Mouse (Mus musculus) midbrain, postnatal 0 days (tissue): ENCODE data around the gene Gm42791. TPM values are rescaled to one million over a fixed set of nuclear protein-coding genes. Genes with fewer than 3 reads are reported as not detected.

ENCODE experiments used
- ATAC-seq: fragments of 200-750 bp; cut with Nextera tagmentation; 2 replicates; pipeline ENCODE4 v1.8.0; 2017; ENCODE audit warnings: moderate number of reproducible peaks, mild to moderate bottlenecking, moderate TSS enrichment, moderate library complexity; ENCODE audit not compliant: low FRiP score
- DNase-seq: peaks from one replicate; pipeline ENCODE4 v3.0.0-alpha.2; 2015; ENCODE audit warnings: low spot score
- H3K27ac ChIP-seq: fragments of 300-500 bp; sonication (generic); 2 replicates; pipeline ENCODE4 v1.5.1; 2014; ENCODE audit warnings: low read depth, mild to moderate bottlenecking, low read length, mixed read lengths
- H3K27me3 ChIP-seq: fragments of 300-500 bp; sonication (generic); 2 replicates; pipeline ENCODE4 v1.6.1; 2014; ENCODE audit warnings: low read length, control low read depth, mixed read lengths; ENCODE audit not compliant: insufficient read depth
- H3K36me3 ChIP-seq: fragments of 300-500 bp; sonication (generic); 2 replicates; pipeline ENCODE4 v1.6.1; 2014; ENCODE audit warnings: low read length, control low read depth, mixed read lengths; ENCODE audit not compliant: insufficient read depth
- H3K4me1 ChIP-seq: fragments of 300-500 bp; sonication (generic); 2 replicates; pipeline ENCODE4 v1.6.1; 2014; ENCODE audit warnings: mild to moderate bottlenecking, control low read depth, antibody characterized with exemption, low read length, mixed read lengths; ENCODE audit not compliant: insufficient read depth
- H3K4me2 ChIP-seq: fragments of 300-500 bp; sonication (generic); 2 replicates; pipeline ENCODE4 v1.6.1; 2014; ENCODE audit warnings: low read depth, mild to moderate bottlenecking, low read length, mixed read lengths; ENCODE audit not compliant: poor library complexity, severe bottlenecking
- H3K4me3 ChIP-seq: fragments of 300-500 bp; sonication (generic); 2 replicates; pipeline ENCODE4 v1.5.1; 2014; ENCODE audit warnings: low read depth, mild to moderate bottlenecking, low read length, moderate library complexity
- H3K9ac ChIP-seq: fragments of 300-500 bp; sonication (generic); replicated peaks from 2 replicates; pipeline ENCODE4 v1.6.1; 2014; ENCODE audit warnings: mild to moderate bottlenecking, low read length, moderate library complexity, mixed read lengths; ENCODE audit not compliant: poor library complexity, severe bottlenecking
- H3K9me3 ChIP-seq: fragments of 300-500 bp; sonication (generic); 2 replicates; pipeline ENCODE4 v1.6.1; 2016; ENCODE audit warnings: low read length, control low read depth
- CTCF ChIP-seq: IDR thresholded peaks from 2 replicates; pipeline ENCODE4 v1.5.1; 2016; ENCODE audit warnings: antibody characterized with exemption, mild to moderate bottlenecking
- WGBS: fragments of 180-500 bp; shearing (Covaris S2); extraction: QIAGEN DNeasy Blood & Tissue Kit; methylation state at CpG from one replicate; pipeline ENCODE4 v1.1.7; 2014; 5-methylcytosine and 5-hydroxymethylcytosine counted together
- polyA plus RNA-seq: library from polyadenylated mRNA; unstranded; fragments of >200 nt; fragmentation: Nextera tagmentation; extraction: Ambion mirVana; gene quantifications from 2 replicates; pipeline ENCODE4 v1.2.1, GENCODE M21; 2015
- total RNA-seq: library from RNA; depleted of rRNA; stranded (reverse); fragments of >200 nt; gene quantifications from 2 replicates; pipeline ENCODE4 v1.2.3, GENCODE M21; 2014

Gm42791 gene
- total and polyA plus RNA-seq, 2 experiments from 2014 or later: 3.1 TPM; not detected in 1

DNA sequence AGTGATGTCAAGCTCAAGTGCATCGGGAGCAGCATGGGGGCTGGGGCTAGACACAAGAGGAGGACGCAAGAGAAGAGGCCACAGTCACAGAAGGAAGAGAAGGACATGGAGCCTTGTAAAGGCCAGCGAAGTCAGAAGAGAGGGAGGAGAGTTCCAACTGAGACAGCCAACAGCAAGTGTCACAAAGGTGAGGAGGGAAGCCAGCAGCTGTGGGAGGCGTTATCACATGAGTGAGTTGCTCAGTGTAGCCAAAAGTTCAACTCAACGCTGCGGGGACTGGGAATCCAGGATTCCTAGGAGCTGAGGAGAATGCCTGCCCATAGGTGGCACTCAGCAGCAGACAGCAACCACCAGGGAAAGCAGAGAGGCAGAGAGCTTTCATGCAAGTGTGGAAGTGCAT lies 85.5 kb downstream of the Gm42791 start:
- ATAC-seq (no peak), DNase-seq (peak; percentile 49)
- Histone ChIP-seq H3K9ac (no peak overlapping the region), H3K27ac (peak overlapping the region; percentile 44; the same call in 1 of the 2 replicates), H3K4me1 (0 out of 2 replicates have a peak, but pooled peaks cover 11% of the 10 kb centered on the region), H3K9me3 (no peaks in the 10 kb centered on the region), H3K27me3 (no peaks in the 10 kb centered on the region), H3K4me3 (no peak overlapping the region), H3K4me2 (no peak overlapping the region), H3K36me3 (0 out of 2 replicates have a peak, but pooled peaks cover 1% of the 10 kb centered on the region)
- TF ChIP-seq CTCF: peak; percentile 71
- WGBS: 33% methylated on average over 6 of the region's 6 CpGs

DNA sequence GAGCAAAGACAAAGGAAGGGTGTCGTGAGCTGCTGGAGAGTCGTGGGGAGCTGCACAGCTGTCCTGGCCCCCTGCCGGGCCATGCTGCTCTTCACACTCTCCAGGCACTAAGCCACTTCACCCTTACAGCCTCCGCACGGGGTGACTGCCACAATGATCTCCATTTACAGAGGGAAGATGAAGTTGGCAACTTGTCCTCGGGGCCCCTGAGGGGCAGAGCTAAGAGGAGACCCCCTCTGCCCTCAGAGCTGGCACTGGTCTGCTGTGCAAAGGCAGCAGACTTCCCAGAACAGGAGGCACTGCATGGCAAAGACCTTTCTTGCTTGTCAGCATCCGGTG lies 85.9 kb downstream of the Gm42791 start:
- DNase-seq (peak; percentile 59), ATAC-seq (peak; percentile 53)
- TF ChIP-seq CTCF: peak; percentile 37
- no peaks in the 10 kb centered on the region for H3K36me3 ChIP-seq
- no peak overlapping the region for H3K4me2 ChIP-seq
- 0 out of 2 replicates have a peak, but pooled peaks cover 11% of the 10 kb centered on the region for H3K4me1 ChIP-seq
- no peaks in the 10 kb centered on the region for H3K27me3 ChIP-seq
- no peak overlapping the region for H3K9ac ChIP-seq
- H3K4me3 ChIP-seq: no peak overlapping the region
- WGBS: 15% methylated on average over 7 of the region's 7 CpGs
- no peaks in the 10 kb centered on the region for H3K9me3 ChIP-seq
- peak overlapping the region; percentile 44; the same call in 1 of the 2 replicates for H3K27ac ChIP-seq

DNA sequence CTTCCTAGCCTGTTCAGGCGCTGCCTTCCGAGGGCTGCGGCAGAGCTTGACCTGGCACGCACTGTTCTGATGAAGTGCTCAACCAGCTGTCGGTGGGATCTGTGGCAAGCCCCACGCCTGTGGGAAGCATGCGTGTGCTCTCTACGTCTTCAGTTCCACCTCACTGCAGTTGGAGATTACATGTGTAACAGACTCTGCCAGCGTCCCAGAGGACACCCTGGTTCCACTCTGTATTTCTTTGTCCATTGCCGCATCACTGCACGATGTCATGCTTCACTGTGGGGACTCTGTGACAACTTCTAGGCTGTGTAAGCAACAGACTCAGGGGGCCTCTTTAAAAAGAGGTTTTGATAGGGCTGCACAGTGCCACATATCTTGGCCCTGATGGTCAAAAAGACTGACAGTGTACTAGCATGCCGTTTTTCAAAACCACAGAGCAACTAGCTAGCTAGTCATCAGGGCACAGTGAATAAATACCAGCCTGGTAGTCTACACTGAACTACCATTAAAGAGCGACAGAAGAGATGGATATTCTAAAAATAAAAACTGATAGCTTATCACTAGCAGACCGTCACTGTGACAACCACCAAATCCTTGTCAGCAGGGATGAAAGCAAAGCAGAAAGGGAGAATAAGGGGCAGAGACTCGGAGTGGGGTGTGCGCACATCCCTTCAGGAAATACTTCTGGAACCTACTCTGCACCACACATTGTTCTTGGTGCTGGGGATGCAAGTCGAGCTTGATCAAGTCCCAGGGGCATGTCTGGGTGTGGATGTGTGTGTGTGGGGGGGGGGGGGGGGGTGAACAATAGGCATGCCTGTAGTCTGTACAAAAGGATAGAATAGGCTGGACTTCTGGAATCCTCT lies 86.5 kb downstream of the Gm42791 start:
- Histone ChIP-seq H3K4me3 (no peak overlapping the region), H3K36me3 (no peaks in the 10 kb centered on the region), H3K9me3 (no peaks in the 10 kb centered on the region), H3K4me2 (no peak overlapping the region), H3K27ac (0 out of 2 replicates have a peak overlapping the region, but pooled peaks have one; percentile 44), H3K4me1 (0 out of 2 replicates have a peak, but pooled peaks cover 11% of the 10 kb centered on the region), H3K27me3 (no peaks in the 10 kb centered on the region), H3K9ac (no peak overlapping the region)
- TF ChIP-seq CTCF: no peak
- 37% methylated on average over 14 of the region's 17 CpGs for WGBS
- DNase-seq: peak; percentile 66
- peak; percentile 24; the same call in 1 of the 2 replicates for ATAC-seq

GRCm38 (mm10) chr5:148906305-148906704 lies 88.6 kb downstream of the Gm42791 start:
- Histone ChIP-seq H3K4me2 (no peak overlapping the region), H3K9me3 (no peaks in the 10 kb centered on the region), H3K27ac (no peak overlapping the region), H3K4me1 (0 out of 2 replicates have a peak, but pooled peaks cover 11% of the 10 kb centered on the region), H3K9ac (no peak overlapping the region), H3K36me3 (peaks cover 2% of the 10 kb centered on the region; the same call in 1 of the 2 replicates), H3K4me3 (no peak overlapping the region), H3K27me3 (no peaks in the 10 kb centered on the region)
- ATAC-seq: no peak
- DNase-seq: no peak
- WGBS: 89% methylated on average over 4 of the region's 4 CpGs
- TF ChIP-seq CTCF: no peak

DNA sequence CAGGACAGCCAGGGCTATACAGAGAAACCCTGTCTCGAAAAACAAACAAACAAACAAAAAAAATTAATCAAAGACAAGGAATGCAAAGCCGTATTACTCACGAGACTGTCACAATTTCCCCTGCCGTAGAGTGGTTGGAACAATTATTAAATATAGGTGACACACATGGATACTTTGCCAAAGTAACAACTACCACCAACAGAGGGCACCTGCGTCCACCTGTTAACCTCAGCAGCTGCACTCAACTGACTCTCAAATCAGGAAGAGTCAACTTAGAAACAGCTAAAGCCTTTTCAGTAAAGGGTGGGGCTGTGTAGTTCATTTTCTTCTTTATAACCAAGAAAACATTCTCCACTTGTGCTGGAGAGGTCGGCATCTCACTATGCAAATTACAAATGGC lies 90.1 kb downstream of the Gm42791 start:
- 0 out of 2 replicates have a peak, but pooled peaks cover 11% of the 10 kb centered on the region for H3K4me1 ChIP-seq
- 70% methylated on average over 6 of the region's 6 CpGs for WGBS
- no peak overlapping the region for H3K4me3 ChIP-seq
- H3K4me2 ChIP-seq: no peak overlapping the region
- DNase-seq (peak; percentile 59), ATAC-seq (no peak)
- H3K36me3 ChIP-seq: peaks cover 6% of the 10 kb centered on the region; the same call in 1 of the 2 replicates
- no peak overlapping the region for H3K9ac ChIP-seq
- H3K27me3 ChIP-seq: no peaks in the 10 kb centered on the region
- H3K27ac ChIP-seq: no peak overlapping the region
- H3K9me3 ChIP-seq: no peaks in the 10 kb centered on the region
- TF ChIP-seq CTCF: peak; percentile 79

GRCm38 (mm10) chr5:148899361-148899760 lies 95.6 kb downstream of the Gm42791 start:
- H3K9ac ChIP-seq: no peak overlapping the region
- no peak for TF ChIP-seq CTCF
- no peak overlapping the region for H3K27ac ChIP-seq
- H3K27me3 ChIP-seq: no peaks in the 10 kb centered on the region
- DNase-seq (no peak), ATAC-seq (no peak)
- 93% methylated on average over 7 of the region's 7 CpGs for WGBS
- no peak overlapping the region for H3K4me3 ChIP-seq
- no peaks in the 10 kb centered on the region for H3K9me3 ChIP-seq
- H3K36me3 ChIP-seq: peaks cover 6% of the 10 kb centered on the region; the same call in 1 of the 2 replicates
- no peak overlapping the region for H3K4me2 ChIP-seq
- H3K4me1 ChIP-seq: no peaks in the 10 kb centered on the region
